Mouse (Mus musculus): ENCODE data around the gene Plp2. TPM values are rescaled to one million over a fixed set of nuclear protein-coding genes. Genes with fewer than 3 reads are reported as not detected.

The Plp2 gene
- 79.9 and 101 TPM in 2 replicates for polyA plus RNA-seq (2012; rRNA removed; ENCODE audit: low replicate concordance)

DNA sequence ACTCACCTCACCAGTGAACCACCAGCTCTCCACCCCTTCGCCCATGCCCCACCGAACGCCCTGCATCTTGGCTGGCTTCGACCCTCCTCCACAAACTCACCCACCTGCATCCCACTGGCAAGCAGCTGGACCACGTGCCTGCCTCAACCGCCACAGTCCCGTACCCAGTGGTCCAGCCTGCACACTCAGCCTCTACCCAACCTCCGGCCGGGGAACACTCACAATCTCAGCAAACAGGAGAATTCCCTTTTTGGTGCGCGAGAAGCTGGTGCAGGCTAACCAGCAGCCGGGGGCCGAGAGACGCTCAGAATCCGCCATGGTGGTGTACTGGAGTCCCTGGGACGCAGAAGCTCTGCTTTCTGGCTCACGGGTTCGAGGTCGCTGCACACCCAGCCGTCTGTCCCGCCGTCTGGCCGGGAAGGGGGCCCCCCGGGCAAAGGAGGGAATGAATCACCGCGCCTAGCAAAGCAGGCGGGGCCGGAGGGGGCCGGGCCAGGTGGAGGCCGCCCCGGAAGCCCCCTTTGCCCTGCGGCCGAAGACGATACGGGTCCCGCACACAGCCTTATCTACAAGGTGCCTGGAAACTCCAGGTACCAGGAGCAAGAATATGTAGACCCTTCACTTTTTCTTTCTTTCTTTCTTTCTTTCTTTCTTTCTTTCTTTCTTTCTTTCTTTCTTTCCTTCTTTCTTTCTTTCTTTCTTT is at the start of gene Plp2:
Gene Plp2 (minus strand): TSS at position 470 of the 703 bp plus-strand sequence.

DNA sequence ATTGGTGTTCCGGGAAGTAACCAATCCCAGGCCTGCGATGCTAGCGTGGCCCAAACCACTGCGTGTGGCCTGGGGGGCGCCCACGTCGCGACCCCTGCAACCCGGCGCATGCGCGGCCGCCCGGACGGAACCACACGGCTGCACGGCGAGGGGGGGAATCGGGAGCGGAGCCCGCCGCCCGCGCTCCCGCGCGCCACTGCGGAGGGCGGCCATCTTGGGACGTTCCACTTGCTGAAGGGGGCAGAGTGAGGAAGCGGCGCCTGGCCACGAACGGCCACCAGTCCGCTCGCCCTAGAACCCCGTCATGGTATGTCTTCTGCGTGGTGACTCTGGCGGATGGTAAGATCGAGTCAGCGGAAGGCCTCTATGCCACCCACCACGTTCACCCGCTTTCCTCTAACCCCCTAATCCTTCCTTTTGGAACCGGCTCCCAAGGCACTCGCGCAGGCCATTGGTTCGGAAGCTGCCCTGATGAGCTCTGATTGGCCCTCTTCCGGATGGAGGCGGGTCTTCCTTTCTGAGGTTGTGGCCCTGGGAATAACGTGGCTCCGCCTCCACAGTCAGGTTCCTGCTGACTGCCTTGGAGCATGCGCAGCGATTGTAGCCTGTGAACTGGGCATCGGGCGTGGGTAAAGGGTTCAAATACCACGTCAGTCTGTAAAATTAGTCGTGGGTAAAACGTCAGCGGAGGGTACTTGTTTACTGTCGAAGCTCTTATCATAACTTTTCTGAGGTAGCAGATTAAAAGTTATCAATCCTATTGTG is 43.1 kb upstream of the Plp2 start, which contains the start of gene Wdr45:
Gene Wdr45 (plus strand): TSS at position 199 of the 765 bp plus-strand sequence.

DNA sequence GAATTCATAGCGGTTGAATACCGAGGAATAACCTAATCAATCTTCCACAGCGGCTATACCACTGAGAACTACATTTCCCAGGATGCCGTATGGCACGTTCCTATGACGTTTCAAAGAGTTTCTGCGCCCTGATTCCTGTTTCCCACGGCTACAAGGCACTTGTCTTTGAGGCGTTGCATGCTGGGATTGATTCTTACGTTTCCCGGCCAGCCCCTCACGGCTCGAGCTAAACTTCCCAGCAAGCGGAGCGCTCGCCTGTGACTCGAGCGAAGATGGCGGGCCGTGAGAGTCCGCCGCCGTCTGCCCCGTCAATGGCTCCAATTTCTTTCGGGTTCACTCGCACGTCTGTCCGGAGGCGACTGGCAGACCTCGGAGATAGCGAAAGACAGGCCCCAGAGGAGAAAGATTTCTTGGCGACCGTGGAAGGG is 25.8 kb upstream of the Plp2 start, which contains the start of gene Gpkow:
Gene Gpkow (plus strand): TSS at position 178 of the 428 bp plus-strand sequence.

DNA sequence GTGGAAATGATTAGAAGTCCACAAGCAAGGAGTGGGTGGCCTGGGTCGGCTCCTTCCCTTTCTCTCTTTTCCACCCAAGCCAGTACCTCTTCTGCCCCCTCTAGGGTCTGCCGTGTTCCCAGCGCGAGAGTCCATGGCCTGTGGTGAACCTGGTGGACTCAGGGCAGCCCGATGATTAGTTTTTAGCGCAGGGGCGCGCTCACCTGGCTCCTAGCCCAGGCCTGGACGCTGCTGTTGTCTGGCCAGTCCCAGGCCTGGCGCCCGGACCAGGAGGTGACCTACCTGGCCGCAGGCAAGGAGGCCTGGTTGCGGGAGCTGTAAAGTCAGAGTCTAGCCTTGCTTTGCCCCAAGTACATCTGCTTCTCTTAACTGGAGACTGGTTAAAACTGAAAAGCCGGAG is 9.7 kb upstream of the Plp2 start, which contains the start of gene Magix:
Gene Magix (minus strand): TSS at position 388 of the 400 bp plus-strand sequence.

DNA sequence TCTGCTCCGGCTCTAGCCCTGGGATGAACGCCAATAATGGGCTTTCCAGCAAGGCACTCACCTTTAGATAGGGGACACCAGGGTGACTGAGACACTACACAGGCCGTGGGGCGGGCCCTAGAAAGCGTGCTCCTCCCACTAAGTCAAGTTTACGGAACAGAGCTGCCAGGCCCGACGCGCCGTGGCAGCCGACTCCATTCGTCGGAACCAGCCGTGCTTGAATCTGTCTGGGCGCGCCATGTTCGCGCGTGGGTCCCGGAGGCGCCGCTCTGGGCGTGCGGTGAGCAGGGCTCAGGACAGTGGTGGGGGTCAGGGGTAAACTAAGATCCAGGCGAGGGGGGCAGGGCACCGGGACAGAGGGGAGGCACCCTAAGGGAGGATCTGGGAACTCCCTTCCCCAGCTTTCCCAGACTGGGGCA is 14.0 kb downstream of the Plp2 start, which contains the start of gene Prickle3:
Gene Prickle3 (plus strand): TSS at position 40 of the 419 bp plus-strand sequence.

DNA sequence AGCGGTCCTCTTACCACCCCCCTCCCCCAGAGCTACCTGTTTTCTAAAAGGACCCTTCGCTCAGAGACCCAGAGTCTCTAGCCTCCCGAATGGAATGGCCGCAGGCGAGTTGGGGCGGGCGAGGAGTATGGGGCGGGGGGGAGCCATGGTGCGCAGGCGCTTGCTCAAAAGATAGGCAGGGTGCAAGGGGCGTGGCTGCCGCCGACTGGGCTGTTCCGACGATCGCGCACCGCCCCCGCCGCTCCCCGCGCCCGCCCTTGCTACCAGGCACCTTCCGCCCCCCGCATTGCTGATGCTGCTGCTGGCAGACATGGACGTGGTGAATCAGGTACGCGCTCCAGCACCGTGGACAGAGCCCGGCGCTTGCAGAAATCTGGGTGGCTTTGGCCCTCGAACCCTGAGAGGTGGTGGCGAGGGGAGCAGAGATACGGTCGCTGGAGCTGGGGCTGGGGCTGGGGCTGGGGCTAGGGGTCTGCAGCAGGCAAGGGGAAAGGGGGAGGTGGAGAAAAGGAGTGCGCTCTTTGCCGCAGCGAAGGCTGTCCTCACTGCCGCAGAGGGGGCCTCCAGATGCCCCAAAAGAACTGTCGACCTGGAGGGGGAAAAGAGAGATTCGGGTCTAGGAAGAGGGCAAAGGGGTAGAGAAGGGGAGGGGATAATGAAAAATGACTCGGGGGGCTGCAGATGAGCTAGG is 32.6 kb downstream of the Plp2 start, which contains the start of gene Syp:
Gene Syp (plus strand): TSS at position 71 of the 691 bp plus-strand sequence.

Other genes starting within 250 kb of the Plp2 start
- gene Foxp3, start 97.7 kb downstream of the Plp2 start, polyA plus RNA-seq (2012; rRNA removed; ENCODE audit: low replicate concordance): 0.51 and 0.96 TPM in 2 replicates
- gene Ppp1r3f, start 97.1 kb downstream of the Plp2 start, polyA plus RNA-seq (2012; rRNA removed; ENCODE audit: low replicate concordance): 1.2 and 2.3 TPM in 2 replicates
- 10.7 and 13.1 TPM in 2 replicates for gene Ccdc22, start 65.9 kb downstream of the Plp2 start, polyA plus RNA-seq (2012; rRNA removed; ENCODE audit: low replicate concordance)
- 0.02 TPM in 1 of 2 replicates, not detected in the other for gene Cacna1f, start 64.3 kb downstream of the Plp2 start, polyA plus RNA-seq (2012; rRNA removed; ENCODE audit: low replicate concordance)
- gene Syp, start 32.9 kb downstream of the Plp2 start, polyA plus RNA-seq (2012; rRNA removed; ENCODE audit: low replicate concordance): 3.2 and 3.8 TPM in 2 replicates
- 12.6 and 29.4 TPM in 2 replicates for gene Prickle3, start 14.1 kb downstream of the Plp2 start, polyA plus RNA-seq (2012; rRNA removed; ENCODE audit: low replicate concordance)
- gene Magix, start 9.9 kb upstream of the Plp2 start, polyA plus RNA-seq (2012; rRNA removed; ENCODE audit: low replicate concordance): 1.8 and 1.9 TPM in 2 replicates
- gene Gpkow, start 25.7 kb upstream of the Plp2 start, polyA plus RNA-seq (2012; rRNA removed; ENCODE audit: low replicate concordance): 1.0 and 1.8 TPM in 2 replicates
- gene Wdr45, start 42.9 kb upstream of the Plp2 start, polyA plus RNA-seq (2012; rRNA removed; ENCODE audit: low replicate concordance): 25.3 and 29.7 TPM in 2 replicates
- gene Gm45208, start 50.9 kb upstream of the Plp2 start, polyA plus RNA-seq (2012; rRNA removed; ENCODE audit: low replicate concordance): 0.74 and 2.9 TPM in 2 replicates
- 54.9 and 59.3 TPM in 2 replicates for gene Praf2, start 57.0 kb upstream of the Plp2 start, polyA plus RNA-seq (2012; rRNA removed; ENCODE audit: low replicate concordance)
- gene Ccdc120, start 79.5 kb upstream of the Plp2 start, polyA plus RNA-seq (2012; rRNA removed; ENCODE audit: low replicate concordance): 25.1 and 46.4 TPM in 2 replicates
- 20.6 and 27.4 TPM in 2 replicates for gene Tfe3, start 91.2 kb upstream of the Plp2 start, polyA plus RNA-seq (2012; rRNA removed; ENCODE audit: low replicate concordance)
- 12.0 and 13.5 TPM in 2 replicates for gene Gripap1, start 118.4 kb upstream of the Plp2 start, polyA plus RNA-seq (2012; rRNA removed; ENCODE audit: low replicate concordance)
- 0.60 and 0.85 TPM in 2 replicates for gene Kcnd1, start 150.9 kb upstream of the Plp2 start, polyA plus RNA-seq (2012; rRNA removed; ENCODE audit: low replicate concordance)
- 40.2 and 43.1 TPM in 2 replicates for gene Otud5, start 170.0 kb upstream of the Plp2 start, polyA plus RNA-seq (2012; rRNA removed; ENCODE audit: low replicate concordance)
- gene Pim2, start 206.9 kb upstream of the Plp2 start, polyA plus RNA-seq (2012; rRNA removed; ENCODE audit: low replicate concordance): 8.9 and 15.1 TPM in 2 replicates
- gene Slc35a2, start 212.6 kb upstream of the Plp2 start, polyA plus RNA-seq (2012; rRNA removed; ENCODE audit: low replicate concordance): 113 and 128 TPM in 2 replicates
- 33.7 and 40.2 TPM in 2 replicates for gene Pqbp1, start 227.9 kb upstream of the Plp2 start, polyA plus RNA-seq (2012; rRNA removed; ENCODE audit: low replicate concordance)
- 50.6 and 53.9 TPM in 2 replicates for gene Timm17b, start 228.0 kb upstream of the Plp2 start, polyA plus RNA-seq (2012; rRNA removed; ENCODE audit: low replicate concordance)
- not detected in 2 replicates for gene Gm10491, start 236.4 kb upstream of the Plp2 start, polyA plus RNA-seq (2012; rRNA removed; ENCODE audit: low replicate concordance)
- not detected in 2 replicates for gene Gm10490, start 238.2 kb upstream of the Plp2 start, polyA plus RNA-seq (2012; rRNA removed; ENCODE audit: low replicate concordance)
- gene Pcsk1n, start 248.4 kb upstream of the Plp2 start, polyA plus RNA-seq (2012; rRNA removed; ENCODE audit: low replicate concordance): 18.8 and 43.0 TPM in 2 replicates

Measured in duodenum, adult 2 months (tissue).